Mouse (Mus musculus): Measurements from ENCODE around the gene Bicdl1.

Gene Bicdl1

GRCm38 (mm10) chr5:115667210-115667609 lies 64.2 kb downstream of the Bicdl1 start:
- no peak for DNase-seq (ENCODE audit: low read depth)

GRCm38 (mm10) chr5:115666366-115667065 lies 64.9 kb downstream of the Bicdl1 start:
- no peak for DNase-seq (ENCODE audit: low read depth)

GRCm38 (mm10) chr5:115662658-115663057 lies 68.8 kb downstream of the Bicdl1 start:
- DNase-seq (ENCODE audit: low read depth): no peak

DNA sequence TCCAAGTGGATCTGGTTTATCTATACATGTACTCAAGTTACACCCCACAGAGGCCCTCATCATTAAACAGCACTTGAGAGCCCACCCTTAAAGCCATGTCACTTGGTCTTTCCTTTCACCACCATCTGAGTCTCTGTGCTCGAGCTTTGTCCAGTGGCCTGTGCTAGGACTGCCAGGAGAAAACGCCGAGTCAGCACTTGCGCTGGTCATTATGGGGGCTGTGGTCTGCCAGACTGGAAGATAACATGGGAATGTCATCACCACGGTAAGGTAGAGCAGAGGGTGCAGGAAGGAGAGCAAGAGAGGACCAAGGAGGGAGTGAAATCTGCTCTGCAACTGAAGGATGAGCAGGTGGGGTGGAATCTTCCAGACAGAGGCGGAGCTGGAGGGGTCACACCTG lies 73.1 kb downstream of the Bicdl1 start:
- DNase-seq (ENCODE audit: low read depth): no peak

GRCm38 (mm10) chr5:115657234-115657633 lies 74.2 kb downstream of the Bicdl1 start:
- DNase-seq (ENCODE audit: low read depth): peak; percentile 45

GRCm38 (mm10) chr5:115656677-115657076 lies 74.7 kb downstream of the Bicdl1 start:
- DNase-seq (ENCODE audit: low read depth): no peak

DNA sequence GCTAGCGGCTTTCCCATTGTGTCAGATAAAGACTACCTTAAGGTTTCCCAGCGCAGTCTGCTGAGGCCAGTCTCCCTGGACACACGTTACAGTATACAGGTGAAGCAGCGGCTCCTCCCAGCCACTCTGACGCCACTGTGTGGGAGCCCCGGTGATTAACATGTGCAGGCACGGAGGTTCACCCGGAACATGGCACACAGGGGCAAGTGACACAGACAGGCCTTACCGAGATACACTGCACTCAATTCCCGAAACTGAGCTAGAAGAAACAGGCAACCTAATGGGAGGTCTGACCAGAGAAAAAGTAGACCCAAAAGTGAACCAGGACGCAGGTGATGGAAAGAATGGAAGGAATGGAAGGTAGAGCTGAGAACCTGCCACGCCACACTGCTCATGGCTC lies 77.6 kb downstream of the Bicdl1 start:
- DNase-seq (ENCODE audit: low read depth): no peak

DNA sequence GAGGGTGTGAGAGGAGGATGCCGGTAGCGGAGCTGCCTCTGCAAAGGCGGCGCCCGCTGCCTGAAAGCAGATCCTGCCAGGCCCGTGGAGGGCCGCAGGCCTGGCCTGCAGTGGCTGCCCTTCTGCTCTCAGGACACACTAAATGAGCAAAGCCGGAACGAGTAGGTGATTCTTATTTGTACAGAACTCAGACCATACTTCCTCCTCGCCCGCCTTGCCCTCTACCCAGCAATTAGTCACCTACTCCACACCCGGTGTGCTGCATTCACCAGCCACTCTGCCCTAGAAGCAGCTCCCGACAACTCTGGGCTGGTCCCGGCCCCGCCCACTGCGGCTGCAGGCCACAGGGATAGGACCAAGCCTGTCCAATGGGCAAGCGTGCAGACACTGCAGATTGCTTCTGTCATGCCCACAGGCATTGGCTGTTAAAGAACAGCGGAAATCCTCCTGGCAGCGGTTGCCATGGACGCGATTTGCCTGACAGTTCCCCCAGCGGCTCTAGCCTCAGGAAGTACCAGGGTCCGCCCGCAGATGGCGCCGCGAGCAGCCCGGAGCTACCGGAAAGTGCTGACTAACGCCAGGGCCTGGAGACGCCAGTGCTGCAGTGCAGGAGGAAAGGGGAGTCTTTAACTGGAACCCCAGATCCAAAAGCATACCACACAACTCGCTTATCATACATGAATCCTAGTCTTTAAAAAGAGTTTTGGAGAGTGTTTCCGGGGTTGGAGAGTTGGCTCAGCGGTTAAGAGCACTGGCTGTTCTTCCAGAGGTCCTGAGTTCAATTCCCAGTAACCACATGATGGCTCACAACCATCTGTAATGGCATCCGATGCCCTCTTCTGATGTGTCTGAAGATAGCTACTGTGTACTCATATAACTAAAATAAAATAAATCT lies 78.5 kb downstream of the Bicdl1 start:
- DNase-seq (ENCODE audit: low read depth): peak; percentile 99

GRCm38 (mm10) chr5:115651821-115652220 lies 79.6 kb downstream of the Bicdl1 start:
- DNase-seq (ENCODE audit: low read depth): no peak

GRCm38 (mm10) chr5:115650885-115651284 lies 80.5 kb downstream of the Bicdl1 start:
- DNase-seq (ENCODE audit: low read depth): no peak

- no peak for DNase-seq (ENCODE audit: low read depth)
Observed at GRCm38 (mm10) chr5:115649699-115650098, 81.7 kb downstream of the Bicdl1 start.

GRCm38 (mm10) chr5:115648876-115649275 lies 82.5 kb downstream of the Bicdl1 start:
- no peak for DNase-seq (ENCODE audit: low read depth)

- DNase-seq (ENCODE audit: low read depth): no peak
Observed at GRCm38 (mm10) chr5:115644192-115644591, 87.2 kb downstream of the Bicdl1 start.

DNA sequence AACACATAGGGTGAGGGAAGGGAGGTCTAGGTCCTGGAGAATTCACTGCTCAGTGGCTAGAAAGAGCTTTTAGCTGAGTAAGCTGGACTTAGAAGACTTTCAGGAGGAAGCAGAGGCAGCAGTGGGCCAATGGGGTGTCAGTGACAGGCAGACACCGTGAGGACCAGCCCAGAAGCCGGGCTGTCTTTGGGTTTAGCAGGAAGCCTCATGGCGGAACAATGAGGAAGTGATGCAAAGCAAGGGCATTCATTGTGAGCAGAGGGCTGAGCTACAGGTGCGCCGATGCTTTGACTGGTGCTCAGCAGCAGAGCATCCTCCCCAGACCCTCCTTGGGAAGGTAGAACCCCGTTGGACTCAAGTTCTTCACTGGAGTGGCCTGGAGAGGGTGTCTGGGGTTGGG lies 95.9 kb downstream of the Bicdl1 start:
- DNase-seq (ENCODE audit: low read depth): no peak

DNA sequence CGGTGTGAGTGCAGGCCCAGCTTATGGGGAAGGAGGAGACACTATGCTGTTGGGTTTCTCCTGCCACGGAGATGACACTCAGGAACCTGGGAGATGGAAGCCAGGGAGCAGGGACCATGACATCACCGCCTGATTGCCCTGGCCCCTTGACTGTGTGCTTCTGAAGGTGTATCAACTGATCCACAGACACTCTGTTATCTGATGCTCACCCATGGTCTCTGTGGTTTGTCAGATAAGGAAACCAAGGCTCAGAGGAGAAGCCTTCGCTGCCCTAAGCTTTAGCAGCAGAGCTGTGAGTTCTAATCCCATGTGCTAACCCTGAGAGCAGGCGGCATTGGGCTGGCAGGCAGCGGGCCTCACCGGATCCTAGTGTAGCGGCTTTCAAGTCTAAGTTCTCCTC lies 97.4 kb downstream of the Bicdl1 start:
- DNase-seq (ENCODE audit: low read depth): no peak

DNA sequence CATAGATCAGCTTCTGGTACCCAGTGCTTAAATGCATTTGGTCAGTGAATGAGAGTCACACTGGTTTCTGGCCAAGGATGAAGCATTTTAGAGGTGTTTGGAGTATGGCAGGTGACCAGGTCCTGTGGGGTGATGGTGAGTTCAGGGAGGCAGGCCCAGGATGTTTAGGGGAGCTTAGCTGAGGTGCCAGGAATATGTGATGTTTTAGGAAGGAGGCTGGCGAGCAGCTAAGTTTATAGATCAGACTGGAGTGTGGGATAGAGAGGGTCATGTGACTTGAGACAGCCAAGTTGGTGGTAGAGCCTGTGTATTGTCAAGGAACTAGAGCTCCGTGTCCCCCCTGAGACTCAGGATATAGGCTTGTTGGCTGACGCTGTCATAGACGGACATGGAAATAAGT lies 98.4 kb downstream of the Bicdl1 start:
- DNase-seq (ENCODE audit: low read depth): peak; percentile 18

- peak; percentile 56 for DNase-seq (ENCODE audit: low read depth)
Observed at GRCm38 (mm10) chr5:115632358-115632714, 99.1 kb downstream of the Bicdl1 start.

GRCm38 (mm10) chr5:115631505-115632357 lies 99.7 kb downstream of the Bicdl1 start, which contains the start of gene Rab35:
Gene Rab35, plus strand, starts transcription at chr5:115631908.
- peak; percentile 96 for DNase-seq (ENCODE audit: low read depth)

- peak; percentile 59 for DNase-seq (ENCODE audit: low read depth)
Observed at GRCm38 (mm10) chr5:115630291-115630690, 101.1 kb downstream of the Bicdl1 start.

DNA sequence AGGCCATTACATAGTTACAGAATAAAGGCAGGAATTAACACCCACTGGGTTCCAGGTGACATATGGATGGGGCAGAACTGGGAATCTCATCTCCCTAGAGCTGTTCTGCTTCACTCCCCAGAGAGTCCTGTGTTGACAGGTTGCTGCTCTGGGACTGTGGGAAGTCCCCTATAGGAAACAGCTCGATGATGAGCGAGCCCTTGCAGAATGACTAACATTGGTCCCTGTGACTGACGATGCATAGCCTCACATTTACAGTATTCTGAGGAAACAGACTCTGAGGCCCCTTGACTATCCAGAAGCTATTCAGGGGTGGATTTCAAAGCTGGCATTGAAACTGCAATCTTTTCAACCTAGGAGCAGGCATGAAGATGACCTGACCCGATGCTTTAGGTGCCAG lies 101.7 kb downstream of the Bicdl1 start:
- no peak for DNase-seq (ENCODE audit: low read depth)

GRCm38 (mm10) chr5:115628083-115628482 lies 103.3 kb downstream of the Bicdl1 start:
- DNase-seq (ENCODE audit: low read depth): no peak

DNA sequence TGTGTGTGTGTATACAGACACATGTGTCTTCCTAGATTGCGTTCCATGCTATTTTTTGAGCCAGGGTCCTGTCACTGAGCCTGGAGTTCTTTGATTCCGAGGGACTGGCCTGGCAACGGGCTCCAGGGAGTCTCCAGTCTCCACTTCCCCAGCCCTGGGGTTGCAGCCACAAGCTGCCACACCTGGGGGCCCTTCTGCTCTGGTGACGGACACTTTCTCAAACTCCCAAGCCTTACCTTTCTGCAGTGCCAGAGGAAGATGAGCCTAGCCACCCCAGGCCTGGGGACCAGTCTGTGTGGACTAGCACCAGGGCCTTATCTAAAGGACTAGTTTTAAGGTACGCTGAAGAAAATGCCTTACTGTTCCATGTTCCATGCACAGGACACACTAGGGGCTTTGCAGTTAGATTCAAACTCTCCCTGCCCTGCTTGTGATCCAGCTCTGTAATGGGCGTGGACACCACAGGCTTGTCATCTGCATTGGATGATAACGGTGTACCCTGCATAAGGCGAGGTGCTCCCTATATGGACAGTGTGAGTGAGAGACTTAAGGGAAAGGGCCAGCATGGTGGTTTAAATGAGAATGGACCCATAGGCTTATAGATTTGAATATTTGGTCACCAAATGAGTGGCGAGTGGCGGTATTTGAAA lies 105.1 kb downstream of the Bicdl1 start:
- DNase-seq (ENCODE audit: low read depth): no peak
